Mouse (Mus musculus) macrophage (primary cell): ENCODE measurements around the gene Sept8. TPM values are rescaled to one million over a fixed set of nuclear protein-coding genes. Genes with fewer than 3 reads are reported as not detected.

Source experiments
- H3K27ac ChIP-seq: fragments of 350-480 bp; formaldehyde crosslinking; 2 replicates; pipeline ENCODE4 v1.9.0; 2021
- H3K36me3 ChIP-seq: fragments of 350-480 bp; formaldehyde crosslinking; 2 replicates; pipeline ENCODE4 v1.9.0; 2021; ENCODE audit errors: inconsistent target
- H3K4me3 ChIP-seq: fragments of 350-480 bp; formaldehyde crosslinking; 2 replicates; pipeline ENCODE4 v1.9.0; 2021; ENCODE audit errors: inconsistent target
- H3K79me2 ChIP-seq: fragments of 350-480 bp; formaldehyde crosslinking; 2 replicates; pipeline ENCODE4 v1.9.0; 2021; ENCODE audit errors: inconsistent target
- WGBS: methylation state at CpG from one replicate; pipeline ENCODE4 v1.1.7; 2026; ENCODE audit warnings: inconsistent platforms; ENCODE audit not compliant: missing documents; 5-methylcytosine and 5-hydroxymethylcytosine counted together
- polyA plus RNA-seq: library from polyadenylated mRNA; stranded (reverse); fragments of 250-400 nt; gene quantifications from 3 replicates; pipeline ENCODE4 v1.2.4, GENCODE M21; 2018; ENCODE audit warnings: inconsistent platforms

The Sept8 gene
- polyA plus RNA-seq, 1 experiment from 2014 or later, result 121 TPM

DNA sequence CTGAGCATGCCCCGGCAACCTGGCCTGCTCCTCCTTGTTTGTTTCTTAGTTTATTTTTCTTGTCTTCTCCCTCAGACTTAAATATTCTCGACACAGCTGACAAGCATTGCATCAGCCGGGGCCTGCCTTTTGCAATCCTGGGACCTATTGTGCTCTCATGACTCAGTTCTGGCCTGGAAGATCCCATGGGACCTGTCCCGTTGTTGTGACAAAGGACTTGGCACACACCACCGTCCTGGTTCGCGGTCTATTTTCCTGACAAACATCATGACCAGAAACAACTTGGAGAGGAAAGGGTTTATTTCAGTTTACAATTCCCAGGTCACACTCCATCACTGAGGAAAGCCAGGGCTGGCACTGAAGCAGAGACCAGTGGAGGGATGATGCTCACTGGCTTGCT is 10.9 kb upstream of the Sept8 start:
- no peak overlapping the region for H3K4me3 ChIP-seq
- no peaks in the 10 kb centered on the region for H3K36me3 ChIP-seq
- WGBS, result 78% methylated on average over 7 of the region's 7 CpGs
- H3K79me2 ChIP-seq, result no peaks in the 10 kb centered on the region
- no peak overlapping the region for H3K27ac ChIP-seq

DNA sequence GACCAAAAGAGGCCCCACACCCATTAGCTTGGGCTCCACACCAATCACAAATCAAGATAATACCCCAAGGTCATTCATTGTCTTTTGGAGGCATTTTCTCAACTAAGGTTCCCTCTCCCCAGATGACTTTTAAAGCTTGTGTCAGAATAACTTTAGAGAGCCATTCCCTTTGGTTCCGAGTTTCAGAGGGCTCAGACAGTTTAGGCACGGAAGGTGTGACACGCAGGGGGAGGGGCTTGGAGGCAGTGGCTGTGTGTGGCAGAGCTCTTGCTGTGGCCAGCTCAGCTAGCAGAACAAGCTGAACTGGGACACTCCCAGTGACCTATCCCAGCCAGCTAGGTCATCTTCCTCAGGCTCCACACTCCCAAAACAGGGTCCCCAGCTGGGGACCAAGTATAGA is 10.5 kb upstream of the Sept8 start:
- no peaks in the 10 kb centered on the region for H3K79me2 ChIP-seq
- no peak overlapping the region for H3K27ac ChIP-seq
- no peaks in the 10 kb centered on the region for H3K36me3 ChIP-seq
- H3K4me3 ChIP-seq, result no peak overlapping the region
- WGBS, result 74% methylated on average over 3 of the region's 3 CpGs

DNA sequence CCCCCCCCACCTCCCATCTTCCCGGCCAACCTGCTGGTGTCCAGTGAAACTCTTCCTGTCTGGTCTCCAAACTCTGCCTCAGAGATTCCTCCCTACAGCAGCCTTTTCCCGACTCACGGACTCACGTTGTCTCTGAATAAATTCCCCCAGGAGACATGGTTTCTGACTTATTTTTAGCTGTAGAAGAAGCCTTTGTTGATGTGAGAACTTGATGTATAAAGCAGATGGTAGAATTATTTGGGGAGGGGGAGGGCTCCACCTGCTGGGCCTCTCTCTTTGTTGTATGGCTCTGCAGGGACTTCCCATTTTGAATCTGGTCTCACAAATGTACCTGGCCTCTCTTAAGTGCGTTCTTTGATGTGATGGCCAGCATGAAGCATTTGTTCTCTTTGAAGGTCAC is 8.7 kb upstream of the Sept8 start:
- H3K4me3 ChIP-seq, result no peak overlapping the region
- WGBS, result 87% methylated on average over 5 of the region's 5 CpGs

DNA sequence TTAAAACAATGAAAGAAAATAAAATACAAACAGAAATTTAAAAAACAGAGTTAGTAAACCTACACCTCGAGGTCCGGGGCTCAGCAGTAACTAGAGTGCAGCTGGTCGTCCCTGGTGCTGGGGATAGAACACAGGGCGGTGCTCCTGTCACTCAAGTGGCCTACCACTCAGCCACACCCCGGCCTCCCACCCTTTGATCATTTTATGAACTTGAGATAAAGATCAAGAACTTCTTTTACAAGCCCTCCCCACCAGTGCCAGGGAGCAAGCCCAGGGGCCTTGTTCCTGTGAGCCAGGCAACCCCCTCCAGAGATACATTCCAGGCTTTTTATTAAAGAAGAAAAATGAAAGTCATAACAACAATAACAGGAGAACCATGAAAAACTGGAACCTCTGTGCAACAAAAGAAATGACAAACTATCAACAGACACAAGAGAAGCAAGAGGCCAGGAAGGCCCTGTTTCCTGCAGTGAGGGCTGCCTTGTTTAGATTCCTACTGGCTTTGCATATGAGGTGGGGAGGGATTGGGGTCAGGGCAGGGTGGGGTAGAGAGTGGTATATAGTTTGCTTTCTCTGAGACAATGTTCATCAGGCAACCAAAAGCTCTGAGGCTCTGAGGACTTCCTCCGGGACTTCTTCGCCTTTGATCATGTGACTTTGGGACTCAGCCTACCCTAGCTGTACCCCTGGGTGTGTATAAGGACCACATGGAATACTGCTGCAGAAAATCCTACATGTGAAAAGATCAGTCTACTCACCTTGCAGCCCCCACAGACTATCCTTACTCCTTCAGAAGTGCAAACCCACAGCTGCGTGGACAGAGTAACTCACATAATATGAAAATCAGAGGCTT is 2.1 kb upstream of the Sept8 start:
- no peak overlapping the region for H3K4me3 ChIP-seq
- no peak overlapping the region for H3K27ac ChIP-seq
- peaks cover 20% of the 10 kb centered on the region for H3K79me2 ChIP-seq
- 49% methylated on average over 8 of the region's 8 CpGs for WGBS
- H3K36me3 ChIP-seq, result no peaks in the 10 kb centered on the region

More for the DNA sequence above, 8.7 kb upstream of the Sept8 start:
- Histone ChIP-seq H3K36me3 (no peaks in the 10 kb centered on the region), H3K27ac (no peak overlapping the region), H3K79me2 (no peaks in the 10 kb centered on the region)

DNA sequence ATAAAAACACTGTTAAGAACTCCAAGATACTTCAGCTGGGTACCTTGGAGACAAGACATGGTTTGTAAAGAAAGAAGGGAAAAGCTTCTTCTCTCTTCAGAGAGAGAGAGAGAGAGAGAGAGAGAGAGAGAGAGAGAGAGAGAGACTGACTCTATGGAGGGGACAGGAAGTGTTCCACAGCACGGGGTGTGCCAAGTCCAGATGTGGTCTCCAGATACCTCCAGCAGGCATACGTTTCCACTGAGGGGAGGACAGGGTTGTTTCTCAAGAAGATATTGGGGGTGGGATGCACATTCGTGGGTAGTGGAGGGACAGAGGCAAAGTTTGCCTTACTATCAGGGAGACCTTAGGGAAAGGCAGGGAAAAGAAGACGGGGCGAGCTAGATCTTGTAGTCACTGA is 298 bp upstream of the Sept8 start:
- Histone ChIP-seq H3K36me3 (no peaks in the 10 kb centered on the region), H3K4me3 (no peak overlapping the region), H3K27ac (no peak overlapping the region), H3K79me2 (peaks cover 38% of the 10 kb centered on the region)
- WGBS, result 59% methylated on average over 5 of the region's 5 CpGs

DNA sequence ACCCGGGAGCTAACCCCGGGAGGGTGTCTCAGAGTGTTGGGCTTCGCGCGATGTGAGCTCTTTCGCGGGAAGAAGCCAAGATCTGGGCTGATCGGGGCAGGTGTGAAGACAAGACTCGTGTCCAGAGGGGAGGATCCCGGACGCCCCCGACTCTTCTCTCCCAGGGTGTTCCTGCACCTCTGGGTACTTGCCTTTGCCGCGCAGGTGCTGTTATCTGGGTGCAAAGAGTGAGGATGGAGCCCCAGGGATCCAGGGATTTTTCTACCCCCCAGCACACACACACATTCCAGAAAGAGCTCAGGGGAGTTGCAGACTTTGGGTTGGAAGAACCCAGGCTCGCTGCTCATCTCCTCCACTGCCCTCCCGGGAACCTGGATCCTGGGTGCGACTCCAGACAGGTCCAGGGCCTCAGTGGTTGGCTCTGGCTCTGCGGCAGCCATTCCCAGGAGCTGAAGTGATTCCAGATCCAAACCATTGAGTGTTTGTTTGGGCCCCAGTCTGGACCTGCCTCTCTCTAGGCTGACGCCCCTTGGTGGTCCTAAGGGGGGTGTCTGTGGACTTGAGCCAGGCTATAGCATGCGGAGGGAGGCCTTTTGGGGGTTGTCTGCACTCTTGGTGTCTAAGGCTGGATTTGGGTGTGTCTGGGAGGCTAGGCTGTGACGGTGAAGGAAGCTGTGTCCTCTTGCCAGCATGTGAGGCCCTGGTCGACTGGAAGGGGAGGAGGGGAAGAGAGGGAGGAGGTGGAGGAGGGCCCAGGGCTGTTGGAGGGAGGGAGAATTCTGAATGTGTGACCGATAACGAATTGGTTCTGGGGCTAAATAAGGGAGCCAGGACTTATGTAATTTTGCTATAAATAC is 1.3 kb downstream of the Sept8 start:
- 13% methylated on average over 22 of the region's 24 CpGs for WGBS
- H3K27ac ChIP-seq, result peak overlapping the region; percentile 76
- peaks cover 54% of the 10 kb centered on the region for H3K79me2 ChIP-seq
- no peaks in the 10 kb centered on the region for H3K36me3 ChIP-seq
- H3K4me3 ChIP-seq, result peak overlapping the region; percentile 94

DNA sequence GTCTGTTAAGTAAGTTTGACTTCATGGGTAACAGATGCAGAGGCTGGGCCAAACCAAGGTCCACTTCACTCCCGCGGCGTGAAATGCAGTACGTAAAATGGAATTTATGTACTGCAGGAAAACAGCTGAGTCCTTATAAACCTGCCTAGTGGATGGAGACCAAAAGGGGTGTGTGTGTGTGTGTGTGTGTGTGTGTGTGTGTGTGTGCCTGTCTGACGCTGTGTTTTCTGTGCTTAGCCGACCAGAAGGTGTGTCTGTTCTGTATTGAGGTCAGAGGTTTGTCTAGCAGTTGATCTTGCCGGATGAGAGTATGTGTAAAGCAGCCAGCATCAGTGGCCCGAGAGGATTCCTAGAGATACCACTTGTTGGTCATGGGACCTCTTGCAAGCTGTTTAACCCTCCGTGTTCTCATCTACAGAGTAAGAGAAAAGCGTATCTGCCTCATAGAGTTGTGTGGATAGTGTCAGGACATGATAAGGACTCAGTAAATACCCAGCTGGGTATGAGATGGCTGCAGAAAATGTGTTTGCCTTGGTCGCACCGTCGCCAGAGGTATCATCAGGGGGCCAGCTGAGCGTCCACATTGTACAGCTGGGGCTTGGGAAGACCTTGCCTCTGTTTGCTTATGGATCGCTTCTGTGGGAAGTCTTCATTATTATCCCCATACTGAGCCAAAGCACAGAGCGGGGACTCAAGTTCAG is 2.2 kb downstream of the Sept8 start:
- Histone ChIP-seq H3K79me2 (peaks cover 63% of the 10 kb centered on the region), H3K27ac (no peak overlapping the region), H3K36me3 (no peaks in the 10 kb centered on the region), H3K4me3 (peak overlapping the region; percentile 94)
- 83% methylated on average over 16 of the region's 16 CpGs for WGBS

DNA sequence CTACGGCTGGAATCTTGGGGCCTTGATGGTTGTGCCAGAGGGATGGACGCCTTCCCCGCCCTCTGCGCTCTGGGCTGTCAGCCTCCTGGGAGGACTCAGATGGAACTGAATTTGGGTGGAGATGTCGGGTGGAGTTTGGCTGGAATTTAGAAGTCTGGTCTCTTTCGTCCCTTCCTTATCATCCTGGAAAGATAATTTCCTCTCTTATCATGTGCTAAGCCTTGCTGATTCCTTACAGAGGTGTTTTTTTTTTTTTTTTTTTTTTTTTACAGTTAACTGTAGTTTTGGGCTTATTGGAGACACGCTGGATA is 2.7 kb downstream of the Sept8 start:
- H3K4me3 ChIP-seq, result no peak overlapping the region

DNA sequence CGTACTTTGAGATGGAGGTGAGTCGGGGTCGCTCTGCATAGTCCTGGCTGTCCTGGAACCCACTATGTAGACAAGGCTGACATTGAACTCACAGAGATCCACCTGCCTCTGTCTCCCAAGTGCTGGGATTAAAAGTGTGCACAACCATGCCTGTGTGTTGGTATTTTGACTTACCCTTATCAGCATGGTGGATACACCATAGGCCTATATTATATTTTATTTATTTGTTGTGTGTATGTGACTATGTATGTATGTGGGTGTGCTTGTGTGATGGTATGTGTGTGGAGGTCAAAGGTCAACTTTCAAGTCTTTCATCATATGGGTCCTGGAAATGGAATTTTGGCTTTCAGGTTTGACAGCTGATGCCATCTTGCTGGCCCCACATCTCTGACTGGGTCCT is 3.3 kb downstream of the Sept8 start:
- Histone ChIP-seq H3K27ac (no peak overlapping the region), H3K36me3 (no peaks in the 10 kb centered on the region), H3K4me3 (no peak overlapping the region), H3K79me2 (peaks cover 74% of the 10 kb centered on the region)
- WGBS, result 100% methylated on average over 3 of the region's 3 CpGs

More for the DNA sequence above, 2.7 kb downstream of the Sept8 start:
- WGBS, result 96% methylated on average over 7 of the region's 7 CpGs
- no peak overlapping the region for H3K27ac ChIP-seq
- peaks cover 68% of the 10 kb centered on the region for H3K79me2 ChIP-seq
- H3K36me3 ChIP-seq, result no peaks in the 10 kb centered on the region

DNA sequence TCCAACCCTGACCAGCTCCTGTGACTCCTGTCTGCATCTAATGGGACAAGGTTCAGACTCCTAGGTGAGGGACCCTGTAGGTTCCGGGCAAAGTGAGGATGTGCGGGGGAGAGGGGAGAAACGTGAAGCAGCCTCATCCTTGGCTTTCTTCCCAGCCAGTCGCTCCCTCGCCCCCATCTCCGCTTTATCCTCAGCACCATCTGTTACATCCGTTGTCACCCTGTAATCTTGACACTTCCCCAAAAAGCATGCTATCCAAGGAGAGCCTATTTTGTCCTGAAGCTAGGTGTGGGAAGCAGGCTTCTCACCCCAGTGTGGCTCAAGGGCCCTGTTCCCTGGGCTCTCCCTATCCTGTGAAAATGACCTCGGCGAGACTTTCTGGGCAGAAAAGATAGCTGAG is 3.9 kb downstream of the Sept8 start:
- Histone ChIP-seq H3K4me3 (no peak overlapping the region), H3K27ac (no peak overlapping the region), H3K79me2 (peaks cover 80% of the 10 kb centered on the region), H3K36me3 (no peaks in the 10 kb centered on the region)
- WGBS, result 63% methylated on average over 9 of the region's 9 CpGs

DNA sequence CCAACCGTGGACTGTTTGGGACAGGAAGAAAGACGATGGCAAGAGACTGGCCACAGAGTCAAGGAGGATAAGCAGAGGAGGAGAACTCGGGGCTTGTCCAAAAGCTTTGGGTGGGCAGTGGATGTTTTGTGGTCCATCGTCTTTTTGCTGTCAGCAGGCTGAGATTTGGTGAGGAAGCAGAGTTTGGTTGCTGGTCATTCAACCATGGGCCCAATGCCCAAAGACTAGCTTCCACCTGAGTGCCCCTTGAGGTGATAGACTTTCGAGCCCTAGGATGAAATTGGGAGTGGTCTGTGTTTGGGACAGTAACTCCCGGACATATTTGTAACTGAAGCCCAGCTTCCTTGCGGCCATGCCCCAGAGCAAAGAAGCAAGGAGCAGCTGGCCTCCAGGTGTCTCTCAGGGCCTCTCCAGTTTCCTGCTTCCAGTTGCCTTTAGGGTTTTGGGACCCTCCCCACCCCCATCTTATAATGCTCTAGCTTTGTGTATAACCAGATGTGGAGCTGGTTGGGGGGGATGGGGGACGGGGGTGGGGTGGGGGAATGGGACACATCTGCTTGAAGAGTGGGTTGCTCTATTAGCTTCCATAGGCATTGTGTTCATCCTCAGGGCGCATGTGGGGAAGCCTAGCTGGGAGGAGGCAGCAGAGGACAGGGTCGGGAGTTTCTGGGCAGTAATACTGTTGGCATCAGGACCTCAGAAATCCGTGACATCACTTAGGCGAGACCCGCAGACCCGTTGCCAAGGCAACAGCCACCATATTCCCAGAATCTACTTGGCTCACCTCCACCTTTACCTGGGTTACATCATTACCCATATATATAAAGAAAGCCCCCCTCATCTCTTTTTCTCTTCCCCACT is 4.7 kb downstream of the Sept8 start:
- Histone ChIP-seq H3K27ac (no peak overlapping the region), H3K36me3 (no peaks in the 10 kb centered on the region), H3K4me3 (no peak overlapping the region), H3K79me2 (peaks cover 88% of the 10 kb centered on the region)
- WGBS, result 96% methylated on average over 14 of the region's 14 CpGs

DNA sequence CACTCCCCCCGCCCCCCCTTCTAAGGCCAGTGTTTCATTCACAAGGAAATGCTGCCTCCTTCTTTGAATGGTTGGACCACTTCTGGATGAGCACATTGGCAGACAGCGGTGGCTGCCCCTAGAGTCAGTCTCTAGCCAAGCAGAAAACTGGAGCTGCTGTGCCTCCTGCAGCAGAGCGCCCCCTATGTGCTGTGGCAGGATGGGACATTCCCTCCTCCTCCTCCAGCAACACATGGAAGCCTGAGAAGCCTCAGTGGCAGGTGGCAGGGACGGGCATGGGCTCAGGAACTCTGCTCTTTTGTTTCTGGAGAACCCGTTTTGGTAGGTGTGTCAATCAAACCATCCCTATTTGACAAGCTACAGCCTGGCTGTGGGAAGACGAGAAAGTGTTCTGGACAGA is 5.8 kb downstream of the Sept8 start:
- H3K79me2 ChIP-seq, result peaks cover 99% of the 10 kb centered on the region
- H3K27ac ChIP-seq, result no peak overlapping the region
- no peak overlapping the region for H3K4me3 ChIP-seq
- 93% methylated on average over 6 of the region's 6 CpGs for WGBS
- H3K36me3 ChIP-seq, result no peaks in the 10 kb centered on the region

DNA sequence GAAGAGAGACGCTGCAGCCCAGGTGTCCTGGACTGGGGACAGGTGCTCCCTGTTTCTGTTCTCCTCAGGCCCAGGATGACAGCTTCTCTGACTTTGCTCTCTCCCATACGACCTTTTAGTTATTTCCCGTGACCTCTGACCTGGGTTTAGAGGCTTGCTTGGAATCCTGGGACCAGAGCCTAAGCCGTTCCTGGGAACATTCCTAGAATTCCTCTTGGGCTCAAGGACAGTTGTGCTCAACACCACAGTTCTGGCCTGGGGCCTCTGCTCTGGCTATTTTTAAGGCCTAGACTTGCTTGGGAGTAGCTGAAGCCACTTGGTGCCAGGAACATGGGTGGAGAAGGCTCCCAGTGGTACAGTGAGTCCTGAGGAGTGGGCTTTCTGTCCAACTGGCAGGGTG is 6.4 kb downstream of the Sept8 start:
- Histone ChIP-seq H3K79me2 (peaks cover 100% of the 10 kb centered on the region), H3K27ac (no peak overlapping the region), H3K36me3 (no peaks in the 10 kb centered on the region), H3K4me3 (no peak overlapping the region)
- 98% methylated on average over 4 of the region's 4 CpGs for WGBS
